Comparison of ENCODE assay signal across 24 mouse cellular contexts in the genomic region with DNA sequence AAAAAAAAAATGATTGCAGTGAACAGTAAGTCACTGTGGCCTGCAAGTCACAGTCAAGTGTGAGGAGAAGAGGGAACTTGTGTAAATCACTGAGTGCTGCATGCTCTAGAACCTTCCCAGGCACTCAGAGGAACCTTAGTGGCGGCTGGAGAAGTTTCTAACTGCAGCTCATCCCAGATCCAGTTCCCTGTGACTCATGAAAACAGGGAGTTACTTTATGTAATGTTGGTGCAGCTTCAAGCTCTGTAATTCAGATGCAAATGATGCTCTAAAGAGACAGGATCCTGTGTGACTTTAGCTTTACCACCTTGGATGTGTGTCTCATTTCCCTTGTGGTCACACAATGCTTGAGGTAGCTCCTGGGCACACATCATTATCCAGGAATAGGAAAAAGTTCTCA.
A peak's percentile ranks its signal among the peaks of the same experiment; 100 is the strongest.
DNase-seq lines count a peak whose midpoint lies in the region; ATAC-seq lines count a peak whose summit lies in the region.
"Had no signal": no experiment of that assay in that cellular context is flagged by ENCODE, and none has a peak within 500 bp of the region (broad histone marks: within the 10 kb centered on the region; RNA-seq: fewer than 3 reads in every experiment).

No protein-coding gene starts in this region.

- 82% methylated on average over 1 of the region's 1 CpGs for WGBS in neural tube, embryonic 15.5 days

- H3K36me3 ChIP-seq in neural tube, embryonic 15.5 days, result no peaks in the 10 kb centered on the region
- H3K36me3 ChIP-seq: embryonic facial prominence, embryonic 10.5 days; embryonic facial prominence, embryonic 12.5 days; forebrain, embryonic 15.5 days; G1E had no signal

- DNase-seq in right cerebral cortex, adult 18-20 months, result peak; percentile 1
- no peak for DNase-seq in right cerebral cortex, postnatal 10 days (ENCODE audit: low spot score in 2 of 2)
- DNase-seq in ES-CJ7 (ENCODE audit: low read depth, low spot score) (peak; percentile 16), R1 (ENCODE audit: low read depth, low spot score) (peak; percentile 16)
- peak; percentile 51 for DNase-seq in brain, adult 2 months (ENCODE audit: low read depth, low spot score)
- DNase-seq in cerebellum, adult 11-12 months, result no peak
- DNase-seq in urinary bladder, postnatal 25 days (ENCODE audit: low spot score), result no peak
- DNase-seq: adrenal gland, adult 8-10 months; adrenal gland, postnatal 14 days; adrenal gland, postnatal 36 days; cerebellum, adult 11 months; cerebellum, adult 2 months; cerebellum, adult 9-10 months; cerebellum, postnatal 10 days; cerebellum, postnatal 25 days; forebrain, postnatal 0 days had no signal

- H3K27ac ChIP-seq in neural tube, embryonic 15.5 days (replicated peaks), result no peak overlapping the region
- H3K27ac ChIP-seq: embryonic facial prominence, embryonic 10.5 days; embryonic facial prominence, embryonic 12.5 days; forebrain, embryonic 13.5 days; forebrain, embryonic 15.5 days had no signal

- H3K9ac ChIP-seq in neural tube, embryonic 15.5 days (replicated peaks), result no peak overlapping the region
- H3K9ac ChIP-seq: embryonic facial prominence, embryonic 12.5 days; forebrain, embryonic 13.5 days; forebrain, embryonic 15.5 days; forebrain, postnatal 0 days had no signal

- no peak overlapping the region for H3K4me3 ChIP-seq in neural tube, embryonic 15.5 days (replicated peaks)
- H3K4me3 ChIP-seq: embryonic facial prominence, embryonic 10.5 days; embryonic facial prominence, embryonic 12.5 days; forebrain, embryonic 13.5 days; forebrain, embryonic 15.5 days had no signal

- H3K4me1 ChIP-seq in neural tube, embryonic 15.5 days, result no peaks in the 10 kb centered on the region
- H3K4me1 ChIP-seq: embryonic facial prominence, embryonic 10.5 days; forebrain, embryonic 13.5 days; forebrain, embryonic 15.5 days had no signal

- no peak overlapping the region for H3K4me2 ChIP-seq in neural tube, embryonic 15.5 days
- H3K4me2 ChIP-seq: embryonic facial prominence, embryonic 12.5 days; forebrain, embryonic 13.5 days; forebrain, embryonic 15.5 days had no signal

- H3K9me3 ChIP-seq in neural tube, embryonic 15.5 days (replicated peaks), result no peaks in the 10 kb centered on the region
- H3K9me3 ChIP-seq: embryonic facial prominence, embryonic 12.5 days; forebrain, embryonic 13.5 days; forebrain, embryonic 15.5 days had no signal

- no peak for ATAC-seq in neural tube, embryonic 15.5 days (ENCODE audit: low FRiP score)
- ATAC-seq: activated CD4-positive, CD25-positive, alpha-beta regulatory T cell, adult 4 months; forebrain, embryonic 13.5 days; forebrain, embryonic 15.5 days; forebrain, postnatal 0 days; Patski had no signal

- H3K27me3 ChIP-seq in neural tube, embryonic 15.5 days (replicated peaks), result no peaks in the 10 kb centered on the region
- H3K27me3 ChIP-seq: embryonic facial prominence, embryonic 12.5 days; forebrain, embryonic 13.5 days; forebrain, embryonic 15.5 days; Patski had no signal

Comparison
In these comparisons a context has a peak if more than half of its experiments do, and no peak if none do; other contexts are left out.
1. DNase-seq: peak in right cerebral cortex, adult 18-20 months (single experiment), ES-CJ7 (single experiment), R1 (single experiment) and brain, adult 2 months (single experiment); none in right cerebral cortex, postnatal 10 days (0 of 2), cerebellum, adult 11-12 months (single experiment) and urinary bladder, postnatal 25 days (single experiment).